Mouse (Mus musculus) midbrain, embryonic 16.5 days (tissue): ENCODE measurements around the gene BC024978. TPM values are rescaled to one million over a fixed set of nuclear protein-coding genes. Genes with fewer than 3 reads are reported as not detected.
"Not testable (repeated sequence)": the region's sequence is repeated elsewhere in the genome, so short reads cannot be mapped to it uniquely, and the experiment has no call there.

ENCODE experiments used
- ATAC-seq: fragments of 200-750 bp; cut with Nextera tagmentation; 2 replicates; pipeline ENCODE4 v1.8.0; 2017; ENCODE audit warnings: moderate TSS enrichment
- H3K27ac ChIP-seq: fragments of 300-500 bp; sonication (generic); 2 replicates; pipeline ENCODE4 v1.5.1; 2014; ENCODE audit warnings: mild to moderate bottlenecking, low read length, mixed read lengths
- H3K27me3 ChIP-seq: fragments of 300-500 bp; sonication (generic); 2 replicates; pipeline ENCODE4 v1.6.1; 2014; ENCODE audit warnings: low read depth, low read length, mixed read lengths; ENCODE audit not compliant: control insufficient read depth, insufficient read depth
- H3K36me3 ChIP-seq: fragments of 300-500 bp; sonication (generic); 2 replicates; pipeline ENCODE4 v1.6.1; 2014; ENCODE audit warnings: mild to moderate bottlenecking, low read length, moderate library complexity, mixed read lengths; ENCODE audit not compliant: control insufficient read depth, insufficient read depth
- H3K4me1 ChIP-seq: fragments of 300-500 bp; sonication (generic); 2 replicates; pipeline ENCODE4 v1.6.1; 2014; ENCODE audit warnings: mild to moderate bottlenecking, low read length, mixed read lengths; ENCODE audit not compliant: control insufficient read depth, insufficient read depth
- H3K4me2 ChIP-seq: fragments of 300-500 bp; sonication (generic); 2 replicates; pipeline ENCODE4 v1.6.1; 2014; ENCODE audit warnings: mild to moderate bottlenecking, low read length, mixed read lengths
- H3K4me3 ChIP-seq: fragments of 300-500 bp; sonication (generic); 2 replicates; pipeline ENCODE4 v1.5.1; 2014; ENCODE audit warnings: low read depth, mild to moderate bottlenecking, low read length, moderate library complexity, mixed read lengths
- H3K9ac ChIP-seq: fragments of 300-500 bp; sonication (generic); 2 replicates; pipeline ENCODE4 v1.6.1; 2014; ENCODE audit warnings: low read depth, low read length, mixed read lengths
- H3K9me3 ChIP-seq: fragments of 300-500 bp; sonication (generic); replicated peaks from 2 replicates; pipeline ENCODE4 v1.6.1; 2014; ENCODE audit warnings: mild to moderate bottlenecking, low read length, mixed read lengths; ENCODE audit not compliant: control insufficient read depth, poor library complexity, severe bottlenecking
- WGBS: fragments of 180-500 bp; shearing (Covaris S2); extraction: QIAGEN DNeasy Blood & Tissue Kit; methylation state at CpG from one replicate; pipeline ENCODE4 v1.1.7; 2014; 5-methylcytosine and 5-hydroxymethylcytosine counted together
- polyA plus RNA-seq: library from polyadenylated mRNA; unstranded; fragments of >200 nt; fragmentation: Nextera tagmentation; extraction: Ambion mirVana; gene quantifications from 2 replicates; pipeline ENCODE4 v1.2.1, GENCODE M21; 2015

The BC024978 gene
- polyA plus RNA-seq, 1 experiment from 2014 or later = 4.1 TPM

DNA sequence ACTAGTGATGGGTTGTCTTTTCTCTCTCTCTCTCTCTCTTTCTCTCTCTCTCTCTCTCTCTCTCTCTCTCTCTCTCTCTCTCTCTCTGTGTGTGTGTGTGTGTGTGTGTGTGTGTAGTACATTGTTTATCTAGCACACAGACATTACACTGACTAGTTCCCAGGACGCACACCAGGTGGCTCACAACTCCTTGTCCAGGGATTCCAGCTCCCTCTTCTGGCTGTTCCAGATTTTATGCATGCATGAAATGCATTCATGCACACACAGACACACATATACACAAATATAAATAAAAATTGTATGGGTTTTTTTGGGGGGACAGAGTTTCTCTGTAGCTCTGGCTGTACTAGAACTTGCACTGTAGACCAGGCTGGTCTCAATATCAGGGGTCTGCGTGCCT is 41.9 kb downstream of the BC024978 start:
- WGBS = 91% methylated on average over 2 of the region's 2 CpGs
- Histone ChIP-seq H3K27ac (no peak overlapping the region), H3K36me3 (peaks cover 10% of the 10 kb centered on the region; the same call in 1 of the 2 replicates), H3K27me3 (no peaks in the 10 kb centered on the region), H3K4me1 (peaks cover 10% of the 10 kb centered on the region), H3K4me3 (no peak overlapping the region), H3K9ac (no peak overlapping the region), H3K9me3 (no peaks in the 10 kb centered on the region), H3K4me2 (no peak overlapping the region)
- ATAC-seq = no peak

DNA sequence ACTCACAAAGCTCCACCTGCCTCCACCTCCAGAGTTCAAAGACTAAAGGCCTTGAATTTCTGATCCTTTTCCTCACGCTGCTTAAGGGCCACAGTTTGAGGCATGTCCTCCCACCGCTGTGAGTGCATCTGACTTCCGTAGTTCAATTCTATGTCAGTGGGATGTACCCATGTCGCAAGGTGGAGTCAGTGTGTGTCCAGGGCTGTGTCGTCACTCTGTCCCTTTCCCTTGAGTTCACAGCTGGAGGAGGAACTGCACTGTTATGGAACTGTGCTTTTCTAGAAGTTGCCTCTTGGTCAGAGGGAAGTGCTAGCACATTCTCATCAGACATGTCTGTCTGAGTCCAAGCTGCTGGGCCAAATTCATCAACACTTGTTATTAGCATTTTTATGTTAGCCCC is 43.0 kb downstream of the BC024978 start:
- ATAC-seq = no peak
- peaks cover 6% of the 10 kb centered on the region for H3K4me1 ChIP-seq
- peaks cover 15% of the 10 kb centered on the region for H3K36me3 ChIP-seq
- no peak overlapping the region for H3K27ac ChIP-seq
- WGBS = 88% methylated on average over 5 of the region's 5 CpGs
- no peaks in the 10 kb centered on the region for H3K27me3 ChIP-seq
- no peaks in the 10 kb centered on the region for H3K9me3 ChIP-seq
- no peak overlapping the region for H3K4me2 ChIP-seq
- H3K9ac ChIP-seq = no peak overlapping the region
- no peak overlapping the region for H3K4me3 ChIP-seq

DNA sequence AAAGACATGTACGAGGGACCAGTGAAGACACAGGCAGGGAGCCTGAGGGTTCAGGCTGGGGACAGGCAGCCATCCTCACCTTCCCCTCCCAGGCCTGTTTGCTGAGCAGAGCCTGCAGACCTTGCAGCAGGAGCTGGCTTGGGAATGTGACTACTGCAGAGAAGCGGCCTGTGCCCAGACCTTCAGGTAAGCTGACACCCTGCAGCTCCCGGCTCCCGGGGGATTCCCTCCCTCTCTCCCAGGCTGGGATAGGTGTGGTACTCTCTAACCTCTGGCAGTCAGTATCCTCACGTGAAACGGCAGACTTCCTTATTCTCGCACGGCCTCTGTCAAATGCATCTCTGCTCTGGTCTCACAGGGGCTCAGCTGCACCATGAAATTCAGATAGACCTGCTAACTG is 47.6 kb downstream of the BC024978 start:
- Histone ChIP-seq H3K36me3 (peaks cover 24% of the 10 kb centered on the region), H3K4me2 (no peak overlapping the region), H3K9me3 (no peaks in the 10 kb centered on the region), H3K27ac (no peak overlapping the region), H3K4me3 (no peak overlapping the region), H3K4me1 (no peaks in the 10 kb centered on the region), H3K27me3 (no peaks in the 10 kb centered on the region), H3K9ac (no peak overlapping the region)
- WGBS = 76% methylated on average over 8 of the region's 8 CpGs
- no peak for ATAC-seq

DNA sequence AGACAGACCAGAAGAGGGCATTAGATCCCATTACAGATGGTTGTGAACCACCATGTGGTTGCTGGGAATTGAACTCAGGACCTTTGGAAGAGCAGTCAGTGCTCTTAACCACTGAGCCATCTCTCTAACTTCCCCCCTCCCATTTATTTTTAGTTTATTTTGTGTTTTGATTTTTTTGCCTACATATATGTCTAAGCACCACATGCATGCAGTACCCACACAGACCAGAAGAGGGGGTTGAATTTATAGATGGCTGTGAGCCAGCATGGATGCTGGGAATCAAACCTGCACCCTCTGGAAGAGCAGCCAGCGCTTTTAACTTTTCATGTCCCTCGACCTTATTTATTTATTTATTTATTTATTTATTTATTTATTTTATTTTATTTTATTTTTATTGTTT is 48.5 kb downstream of the BC024978 start:
- H3K4me1 ChIP-seq, H3K27me3 ChIP-seq, H3K4me2 ChIP-seq, H3K9ac ChIP-seq, H3K9me3 ChIP-seq, H3K4me3 ChIP-seq, H3K27ac ChIP-seq, ATAC-seq: not testable (repeated sequence)
- peaks cover 24% of the 10 kb centered on the region for H3K36me3 ChIP-seq
- 89% methylated on average over 2 of the region's 2 CpGs for WGBS

DNA sequence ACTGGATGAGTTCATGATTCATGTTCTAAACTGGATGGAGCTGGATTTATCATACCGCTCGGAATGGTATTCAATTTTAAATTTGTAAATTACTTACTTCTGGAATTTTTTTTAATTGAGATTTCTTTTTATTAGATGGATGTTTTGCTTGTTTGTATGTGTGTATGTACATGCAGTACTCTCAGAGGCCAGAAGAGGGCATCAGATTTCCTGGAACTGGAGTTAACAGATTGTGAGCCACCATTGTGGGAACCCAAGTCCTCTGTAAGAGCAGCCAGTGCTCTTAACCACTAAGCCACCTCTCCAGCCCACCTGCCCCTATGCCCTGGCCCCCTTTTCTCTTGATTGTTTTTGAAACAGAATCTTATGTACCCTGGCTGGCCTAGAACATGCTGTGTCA is 53.6 kb downstream of the BC024978 start:
- Histone ChIP-seq H3K4me3 (no peak overlapping the region), H3K4me1 (no peaks in the 10 kb centered on the region), H3K36me3 (peaks cover 16% of the 10 kb centered on the region), H3K27me3 (no peaks in the 10 kb centered on the region), H3K4me2 (no peak overlapping the region), H3K9ac (no peak overlapping the region), H3K27ac (no peak overlapping the region), H3K9me3 (no peaks in the 10 kb centered on the region)
- ATAC-seq = no peak
- 90% methylated on average over 2 of the region's 2 CpGs for WGBS

DNA sequence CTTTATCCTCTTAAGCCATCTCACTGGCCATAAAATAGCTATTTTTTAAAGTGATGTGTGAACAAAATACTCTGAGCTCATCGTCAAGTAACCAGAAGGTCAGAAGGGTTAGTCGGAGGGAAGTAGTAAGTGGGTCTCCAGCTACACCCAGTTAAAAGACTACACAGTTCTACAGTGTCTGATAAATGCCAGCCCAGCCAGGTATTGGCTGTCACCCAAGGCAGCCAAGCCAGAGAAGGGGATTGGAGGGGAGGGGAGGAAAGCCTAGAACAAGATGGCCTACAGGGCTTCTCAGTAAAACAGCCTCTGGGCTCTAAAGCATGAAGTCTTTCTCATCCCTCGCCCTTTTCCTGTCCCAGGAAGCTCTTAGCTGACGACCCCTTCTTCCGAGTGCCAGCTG is 54.3 kb downstream of the BC024978 start:
- WGBS = 85% methylated on average over 5 of the region's 5 CpGs
- H3K4me2 ChIP-seq = no peak overlapping the region

DNA sequence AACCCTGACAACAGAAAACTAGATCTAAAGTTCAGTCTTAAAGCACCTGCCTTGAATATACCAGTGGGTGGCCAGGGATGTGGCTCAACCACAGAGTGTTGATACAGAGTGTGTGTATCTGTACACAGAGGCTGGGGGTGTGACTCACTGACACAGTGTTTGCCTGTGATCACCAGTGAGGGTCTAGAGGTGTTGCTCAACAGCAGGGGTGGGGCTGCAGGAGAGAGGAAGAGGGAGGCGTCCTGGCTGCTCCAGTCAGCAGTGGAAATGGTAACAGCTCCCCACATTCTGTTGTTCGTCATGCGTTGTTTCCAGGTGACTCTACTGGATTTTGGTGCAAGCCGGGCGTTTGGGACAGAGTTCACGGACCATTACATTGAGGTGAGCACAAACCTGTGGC is 56.4 kb downstream of the BC024978 start:
- Histone ChIP-seq H3K27ac (no peak overlapping the region), H3K4me3 (no peak overlapping the region), H3K27me3 (no peaks in the 10 kb centered on the region), H3K4me1 (peaks cover 1% of the 10 kb centered on the region; the same call in 1 of the 2 replicates), H3K9ac (no peak overlapping the region), H3K36me3 (peaks cover 12% of the 10 kb centered on the region), H3K4me2 (no peak overlapping the region), H3K9me3 (no peaks in the 10 kb centered on the region)
- WGBS = 87% methylated on average over 6 of the region's 6 CpGs
- no peak for ATAC-seq

More for the DNA sequence above, 54.3 kb downstream of the BC024978 start:
- H3K9ac ChIP-seq = no peak overlapping the region
- H3K27ac ChIP-seq = no peak overlapping the region
- H3K36me3 ChIP-seq = peaks cover 16% of the 10 kb centered on the region
- H3K27me3 ChIP-seq = no peaks in the 10 kb centered on the region
- H3K4me1 ChIP-seq = no peaks in the 10 kb centered on the region
- H3K9me3 ChIP-seq = no peaks in the 10 kb centered on the region
- no peak for ATAC-seq
- no peak overlapping the region for H3K4me3 ChIP-seq

DNA sequence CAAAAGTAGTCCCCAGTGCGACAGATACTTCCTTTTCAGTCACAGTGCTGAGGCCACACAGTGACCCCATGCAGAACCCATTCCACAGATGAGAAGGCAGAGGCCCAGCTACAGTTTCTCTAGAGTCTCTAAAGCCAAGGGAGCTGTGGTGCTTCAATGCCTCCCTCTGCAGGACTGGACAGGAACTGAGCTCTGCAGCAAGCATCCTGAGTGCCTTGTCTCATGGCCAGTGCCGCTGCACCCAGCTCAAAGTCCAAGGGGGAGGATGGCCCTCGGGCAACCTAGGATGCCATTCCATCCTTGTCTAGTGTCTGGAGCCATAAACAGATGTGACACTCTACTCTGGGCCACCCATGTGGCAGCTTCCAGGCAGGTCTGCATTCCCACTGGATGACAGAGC is 60.1 kb downstream of the BC024978 start:
- H3K9me3 ChIP-seq = no peaks in the 10 kb centered on the region
- no peak overlapping the region for H3K4me2 ChIP-seq
- ATAC-seq = no peak
- H3K36me3 ChIP-seq = peaks cover 7% of the 10 kb centered on the region
- WGBS = 90% methylated on average over 3 of the region's 3 CpGs
- H3K27me3 ChIP-seq = no peaks in the 10 kb centered on the region
- no peak overlapping the region for H3K4me3 ChIP-seq
- H3K9ac ChIP-seq = no peak overlapping the region
- peaks cover 13% of the 10 kb centered on the region for H3K4me1 ChIP-seq
- no peak overlapping the region for H3K27ac ChIP-seq

DNA sequence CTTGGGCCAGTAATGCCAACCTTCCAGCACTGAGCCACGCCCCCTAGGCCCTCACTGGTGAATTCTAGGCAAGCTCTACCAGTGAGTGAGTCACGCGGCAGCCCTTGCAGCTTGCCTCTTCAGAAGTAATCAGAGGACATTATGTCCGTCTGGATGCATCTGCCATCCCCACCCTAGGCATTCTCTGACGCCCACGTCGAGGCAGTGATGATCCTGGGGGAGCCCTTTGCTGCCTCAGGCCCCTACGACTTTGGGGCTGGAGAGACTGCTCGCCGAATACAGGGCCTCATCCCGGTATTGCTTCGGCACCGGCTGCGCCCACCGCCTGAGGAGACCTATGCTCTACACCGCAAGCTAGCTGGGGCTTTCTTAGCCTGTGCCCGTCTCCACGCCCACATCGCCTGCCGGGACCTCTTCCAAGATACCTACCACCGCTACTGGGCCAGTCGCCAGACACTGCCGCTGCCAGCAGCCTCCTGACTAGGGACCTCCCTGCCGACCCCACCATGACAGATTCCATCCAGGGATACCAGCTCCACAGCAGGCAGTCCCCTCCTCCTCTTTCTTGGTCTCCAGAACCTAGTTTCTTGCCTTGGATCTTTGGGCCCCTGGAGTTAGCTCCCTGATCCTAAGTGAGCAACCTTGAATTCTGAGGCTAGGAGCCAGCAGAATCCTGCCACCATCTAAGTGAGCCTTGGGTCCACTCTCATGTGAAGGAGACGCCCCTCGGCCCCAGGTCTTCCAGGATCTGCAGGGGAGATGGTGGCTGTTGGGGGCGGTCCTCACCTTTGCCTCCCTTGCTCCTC is 61.7 kb downstream of the BC024978 start:
- Histone ChIP-seq H3K27me3 (no peaks in the 10 kb centered on the region), H3K9ac (0 out of 2 replicates have a peak overlapping the region, but pooled peaks have one; percentile 38), H3K27ac (peak overlapping the region; percentile 71), H3K4me3 (0 out of 2 replicates have a peak overlapping the region, but pooled peaks have one; percentile 5), H3K9me3 (no peaks in the 10 kb centered on the region), H3K4me1 (peaks cover 27% of the 10 kb centered on the region), H3K36me3 (peaks cover under 1% of the 10 kb centered on the region), H3K4me2 (peak overlapping the region; percentile 81)
- ATAC-seq = 0 out of 2 replicates have a peak, but pooled peaks have one; percentile 2
- WGBS = 10% methylated on average over 27 of the region's 27 CpGs
